Mouse (Mus musculus): ENCODE measurements at regions not wholly inside any gene's neighbourhood (a gene's known extent, or its start where the extent isn't known, plus 50 kb on each side); places are given as distances from the start of the nearest gene placed in this dataset.
A peak's percentile ranks its signal among the peaks of the same experiment; 100 is the strongest.

GRCm38 (mm10) chr11:57432299-57432698 lies 86.1 kb downstream of the Fam114a2 start:
- no peak for DNase-seq

- DNase-seq, result no peak
Measured at GRCm38 (mm10) chr11:57431886-57432285, 86.5 kb downstream of the Fam114a2 start.

GRCm38 (mm10) chr11:57426046-57426805 lies 92.2 kb downstream of the Fam114a2 start:
- peak; percentile 32 to 61 for DNase-seq

GRCm38 (mm10) chr11:57419416-57419815 lies 99.0 kb downstream of the Fam114a2 start:
- no peak for DNase-seq

- no peak for DNase-seq
Measured at GRCm38 (mm10) chr11:57416011-57416410, 102.4 kb downstream of the Fam114a2 start.

- no peak for DNase-seq
Measured at GRCm38 (mm10) chr11:57415167-57415566, 103.2 kb downstream of the Fam114a2 start.

DNA sequence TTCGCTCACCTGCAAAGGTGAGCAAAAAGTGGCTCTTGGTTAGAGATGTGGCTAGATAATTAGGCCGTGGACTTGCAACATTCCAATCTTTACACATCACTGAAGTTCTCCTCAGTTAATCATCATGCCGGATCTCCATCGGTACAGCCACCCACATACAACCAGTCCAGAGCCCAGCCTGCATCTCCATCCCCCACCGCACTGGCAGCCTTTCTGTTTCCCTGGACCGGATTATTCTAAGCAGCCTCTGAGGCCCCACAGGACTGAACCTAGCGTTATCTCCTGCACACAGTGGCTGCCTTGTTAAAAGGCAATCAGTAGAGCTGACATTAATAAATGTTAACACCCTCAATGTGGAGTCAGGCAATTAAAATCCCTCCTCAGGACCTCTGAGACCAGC lies 103.7 kb downstream of the Fam114a2 start:
- DNase-seq, result no peak

- no peak for DNase-seq
Measured at GRCm38 (mm10) chr11:57413271-57413670, 105.1 kb downstream of the Fam114a2 start.

GRCm38 (mm10) chr11:57412766-57413165 lies 105.7 kb downstream of the Fam114a2 start:
- no peak for DNase-seq

DNA sequence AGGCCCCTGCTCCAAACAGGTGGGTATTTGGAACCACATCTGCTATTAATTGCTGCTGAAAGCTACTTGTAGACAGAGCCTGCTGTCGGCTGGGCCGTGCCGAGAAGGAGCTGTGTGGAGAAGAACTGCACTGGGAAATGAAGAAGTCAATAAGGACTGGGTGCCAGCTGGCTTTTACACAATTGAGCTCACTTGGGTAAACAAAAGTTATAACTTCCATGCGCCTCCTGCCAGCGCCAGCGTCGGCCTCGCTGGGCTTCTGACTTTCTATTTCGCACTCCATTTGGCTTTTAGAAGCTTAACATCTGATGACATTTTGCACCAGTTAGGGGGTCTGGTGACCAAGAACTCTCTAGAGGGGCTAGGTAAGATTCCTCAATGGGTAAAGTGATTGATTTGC lies 114.2 kb downstream of the Fam114a2 start:
- DNase-seq, result no peak

DNA sequence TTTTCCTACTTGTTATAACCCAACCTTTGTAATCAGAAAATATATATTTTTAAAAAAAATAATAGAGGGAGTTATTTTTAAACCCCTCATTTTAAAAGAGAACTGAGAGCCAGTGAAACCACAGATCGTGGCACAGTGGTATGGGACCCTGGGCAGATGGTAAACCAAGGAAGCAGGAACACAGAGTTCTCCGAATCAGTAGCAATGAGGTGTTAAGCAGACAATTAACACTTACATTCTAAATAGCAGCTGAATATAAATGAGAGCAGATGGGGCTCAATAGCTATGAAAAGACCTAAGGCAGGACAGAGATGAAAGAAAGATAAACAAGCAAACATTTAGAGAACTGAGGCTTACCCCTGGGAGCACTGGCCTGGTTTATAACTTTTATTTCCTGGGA lies 116.8 kb downstream of the Fam114a2 start:
- no peak for DNase-seq

DNA sequence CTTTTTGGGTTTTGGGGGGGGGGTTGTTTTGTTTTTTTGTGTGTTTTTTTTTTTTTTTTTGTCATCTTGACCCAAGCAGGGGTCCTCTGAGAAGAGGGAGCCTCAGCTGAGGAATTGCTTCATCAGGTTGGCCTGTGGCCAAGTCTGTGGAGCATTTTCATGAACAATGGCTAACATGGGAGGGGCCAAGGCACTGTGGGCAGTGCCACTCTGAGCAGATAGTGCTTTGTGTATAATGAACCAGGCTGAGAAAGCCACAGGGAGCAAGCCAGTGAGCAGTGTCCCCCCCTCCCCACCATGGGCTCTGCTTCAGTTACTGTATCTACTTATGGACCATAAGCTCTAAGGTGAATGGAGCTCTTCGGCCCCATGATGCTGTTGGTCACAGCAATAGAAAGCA lies 119.1 kb downstream of the Fam114a2 start:
- DNase-seq, result no peak

GRCm38 (mm10) chr11:57396429-57396828 lies 122.0 kb downstream of the Fam114a2 start:
- DNase-seq, result no peak

- no peak for DNase-seq
Measured at GRCm38 (mm10) chr11:57390826-57391225, 127.6 kb downstream of the Fam114a2 start.

All from adrenal gland, postnatal 36 days (tissue).